Mouse (Mus musculus) left cerebral cortex, adult 9 months (tissue): ENCODE measurements around the gene Dmwd.

Source experiments
- DNase-seq, 2 experiments: peaks; one replicate each; pipeline ENCODE4 v3.0.0; 2022; ENCODE audit warnings: low spot score in 2 of 2

The Dmwd gene

GRCm38 (mm10) chr7:19075723-19076585, at the start of gene Dmwd:
Gene Dmwd, plus strand, starts transcription at chr7:19076227.
- peak; percentile 95 to 97 for DNase-seq

GRCm38 (mm10) chr7:19028067-19028466, 48.0 kb upstream of the Dmwd start:
- no peak for DNase-seq

GRCm38 (mm10) chr7:19029084-19029653, 46.9 kb upstream of the Dmwd start:
- no peak for DNase-seq

- no peak for DNase-seq
Observed at GRCm38 (mm10) chr7:19031641-19032040, 44.4 kb upstream of the Dmwd start.

GRCm38 (mm10) chr7:19044616-19045015, 31.4 kb upstream of the Dmwd start:
- DNase-seq, result no peak

- DNase-seq, result no peak
Observed at GRCm38 (mm10) chr7:19046286-19047069, 29.5 kb upstream of the Dmwd start.

GRCm38 (mm10) chr7:19048006-19048527, 28.0 kb upstream of the Dmwd start:
- DNase-seq, result no peak

GRCm38 (mm10) chr7:19049252-19049651, 26.8 kb upstream of the Dmwd start:
- no peak for DNase-seq

GRCm38 (mm10) chr7:19050172-19050571, 25.9 kb upstream of the Dmwd start:
- peak in 1 of 2 experiments; percentile 40 for DNase-seq

GRCm38 (mm10) chr7:19051161-19051560, 24.9 kb upstream of the Dmwd start:
- DNase-seq, result no peak

- peak in 1 of 2 experiments; percentile 75 for DNase-seq
Observed at GRCm38 (mm10) chr7:19052345-19053135, 23.5 kb upstream of the Dmwd start.

- no peak for DNase-seq
Observed at GRCm38 (mm10) chr7:19053136-19053532, 22.9 kb upstream of the Dmwd start.

GRCm38 (mm10) chr7:19054047-19054776, 21.8 kb upstream of the Dmwd start, which contains the start of gene Rsph6a:
Gene Rsph6a, plus strand, starts transcription at chr7:19054690.
- no peak for DNase-seq

GRCm38 (mm10) chr7:19054777-19055076, 21.3 kb upstream of the Dmwd start:
- no peak for DNase-seq

- no peak for DNase-seq
Observed at GRCm38 (mm10) chr7:19055108-19055507, 20.9 kb upstream of the Dmwd start.

- DNase-seq, result no peak
Observed at GRCm38 (mm10) chr7:19057405-19057804, 18.6 kb upstream of the Dmwd start.

GRCm38 (mm10) chr7:19065896-19066295, 10.1 kb upstream of the Dmwd start:
- no peak for DNase-seq

- DNase-seq, result no peak
Observed at GRCm38 (mm10) chr7:19067063-19067462, 9.0 kb upstream of the Dmwd start.

- no peak for DNase-seq
Observed at GRCm38 (mm10) chr7:19067935-19068334, 8.1 kb upstream of the Dmwd start.

GRCm38 (mm10) chr7:19068707-19069106, 7.3 kb upstream of the Dmwd start:
- peak in 1 of 2 experiments; percentile 83 for DNase-seq

- DNase-seq, result no peak
Observed at GRCm38 (mm10) chr7:19069500-19069899, 6.5 kb upstream of the Dmwd start.
